ENCODE assay signal across 22 mouse cellular contexts in genomic region chr13:81241181-81241580, GRCm38 (mm10).
A peak's percentile ranks its signal among the peaks of the same experiment; 100 is the strongest.
DNase-seq lines count a peak whose midpoint lies in the region; ATAC-seq and TF ChIP-seq lines count a peak whose summit lies in the region.
"Had no signal": no experiment of that assay in that cellular context is flagged by ENCODE, and none has a peak within 500 bp of the region (broad histone marks: within the 10 kb centered on the region; RNA-seq: fewer than 3 reads in every experiment).

No protein-coding gene starts in this region.

- WGBS in intestine, embryonic 16.5 days: 91% methylated on average over 2 of the region's 2 CpGs

- TF ChIP-seq CTCF in CH12.LX (conservative IDR thresholded peaks at IDR 0.05 in 1 of 2, IDR thresholded peaks at IDR 0.05 in 1 of 2; ENCODE audit: low read depth in 2 of 2, low read length in 2 of 2): no peak

- peaks cover 6 to 30% of the 10 kb centered on the region in 2 experiments for H3K4me1 ChIP-seq in CH12.LX (ENCODE audit: control insufficient read depth in 1 of 2, insufficient read depth in 2 of 2)
- no peaks in the 10 kb centered on the region for H3K4me1 ChIP-seq in intestine, embryonic 16.5 days (ENCODE audit: control insufficient read depth, insufficient read depth, low read length)
- H3K4me1 ChIP-seq: embryonic facial prominence, embryonic 10.5 days; embryonic facial prominence, embryonic 12.5 days had no signal

- H3K79me2 ChIP-seq in CH12.LX (replicated peaks; ENCODE audit: control insufficient read depth, extremely low read depth, insufficient read depth, poor library complexity, severe bottlenecking): no peaks in the 10 kb centered on the region

- no peak overlapping the region for H3K27ac ChIP-seq in CH12.LX (ENCODE audit: insufficient read depth, low read depth)
- no peak overlapping the region for H3K27ac ChIP-seq in intestine, embryonic 16.5 days (ENCODE audit: low read length)
- H3K27ac ChIP-seq: embryonic facial prominence, embryonic 10.5 days; embryonic facial prominence, embryonic 12.5 days had no signal

- no peaks in the 10 kb centered on the region for H3K27me3 ChIP-seq in CH12.LX (replicated peaks)
- H3K27me3 ChIP-seq in intestine, embryonic 16.5 days (replicated peaks; ENCODE audit: control insufficient read depth, insufficient read depth, low read length): no peaks in the 10 kb centered on the region
- H3K27me3 ChIP-seq: embryonic facial prominence, embryonic 12.5 days; Patski had no signal

- 0 out of 2 replicates have a peak, but pooled peaks have one; percentile 10 for TF ChIP-seq EP300 in CH12.LX (IDR thresholded peaks at IDR 0.05; ENCODE audit: low read length)

- H3K9ac ChIP-seq in CH12.LX (ENCODE audit: insufficient read depth, low read depth): no peak overlapping the region
- H3K9ac ChIP-seq in intestine, embryonic 16.5 days (ENCODE audit: low read depth, low read length): no peak overlapping the region
- H3K9ac ChIP-seq: embryonic facial prominence, embryonic 12.5 days had no signal

- in situ Hi-C loops in CH12.LX (cut with MboI; ENCODE audit: low pct_ligation_motif_present, low pct_unique_long_range_greater_than_20kb, low sequenced_read_pairs): no loop called here

- no peak for TF ChIP-seq RAD21 in CH12.LX (IDR thresholded peaks at IDR 0.05; ENCODE audit: low read depth, low read length)

- no peak overlapping the region for H3K4me2 ChIP-seq in CH12.LX (ENCODE audit: insufficient read depth, low read depth, poor library complexity, severe bottlenecking)
- no peak overlapping the region for H3K4me2 ChIP-seq in intestine, embryonic 16.5 days (ENCODE audit: low read depth, low read length)
- H3K4me2 ChIP-seq: embryonic facial prominence, embryonic 12.5 days had no signal

- H3K36me3 ChIP-seq in CH12.LX (replicated peaks in 1 of 2; ENCODE audit: control insufficient read depth in 1 of 2, insufficient read depth in 1 of 2, low read length in 1 of 2): no peaks in the 10 kb centered on the region
- no peaks in the 10 kb centered on the region for H3K36me3 ChIP-seq in intestine, embryonic 16.5 days (ENCODE audit: control insufficient read depth, insufficient read depth, low read length)
- H3K36me3 ChIP-seq: embryonic facial prominence, embryonic 10.5 days; embryonic facial prominence, embryonic 12.5 days; G1E had no signal

- ATAC-seq in granulocyte monocyte progenitor cell, adult 5-6 weeks (replicated peaks; ENCODE audit: poor library complexity, severe bottlenecking): peak; percentile 44
- peak; percentile 32 for ATAC-seq in megakaryocyte progenitor cell, adult 5-6 weeks (replicated peaks; ENCODE audit: poor library complexity)
- ATAC-seq in neutrophil, adult 5-6 weeks (ENCODE audit: extremely low read depth, insufficient number of reproducible peaks, low FRiP score, poor library complexity, severe bottlenecking): peak; percentile 27; the same call in 1 of the 2 replicates
- ATAC-seq in intestine, embryonic 16.5 days: no peak
- ATAC-seq: activated CD4-positive, CD25-positive, alpha-beta regulatory T cell, adult 4 months; forebrain, embryonic 14.5 days; forebrain, embryonic 16.5 days; Patski had no signal

- no peak overlapping the region for H3K4me3 ChIP-seq in CH12.LX (replicated peaks in 1 of 3; ENCODE audit: low read depth in 2 of 3, low read length in 2 of 3, poor library complexity in 1 of 3)
- no peak overlapping the region for H3K4me3 ChIP-seq in intestine, embryonic 16.5 days (ENCODE audit: low read length)
- H3K4me3 ChIP-seq: embryonic facial prominence, embryonic 10.5 days; embryonic facial prominence, embryonic 12.5 days had no signal

- DNase-seq in CH12.LX (ENCODE audit: extremely low read depth): peak; percentile 18
- DNase-seq in layer of hippocampus, postnatal 14 days (ENCODE audit: low spot score in 2 of 2): no peak
- DNase-seq in thymus, postnatal 0 days (ENCODE audit: low spot score): no peak
- DNase-seq: adrenal gland, adult 8-10 months; adrenal gland, postnatal 14 days; adrenal gland, postnatal 36 days; cerebellum, adult 11-12 months; cerebellum, adult 2 months; cerebellum, adult 9-10 months; cerebellum, postnatal 10 days; cerebellum, postnatal 25 days had no signal

- TF ChIP-seq POLR2A in CH12.LX (IDR thresholded peaks at IDR 0.05; ENCODE audit: low read depth, low read length): no peak

- dilution Hi-C loops in CH12.LX (cut with MboI; ENCODE audit: extremely low pct_ligation_motif_present, extremely low pct_unique_long_range_greater_than_20kb, low sequenced_read_pairs): no loop called here

- H3K9me3 ChIP-seq in CH12.LX (replicated peaks; ENCODE audit: low read length): no peaks in the 10 kb centered on the region
- H3K9me3 ChIP-seq in intestine, embryonic 16.5 days (ENCODE audit: control insufficient read depth, low read length): no peaks in the 10 kb centered on the region
- H3K9me3 ChIP-seq: embryonic facial prominence, embryonic 10.5 days; embryonic facial prominence, embryonic 12.5 days; G1E had no signal

TF ChIP-seq in CH12.LX, 34 proteins besides CTCF, POLR2A, EP300 and RAD21:
- TF ChIP-seq JUND (conservative IDR thresholded peaks at IDR 0.05; ENCODE audit: low read depth, low read length) (no peak), SIN3A (IDR thresholded peaks at IDR 0.05; ENCODE audit: low read length) (no peak), NELFE (IDR thresholded peaks at IDR 0.05; ENCODE audit: low read depth, low read length) (no peak), RCOR1 (conservative IDR thresholded peaks at IDR 0.05; ENCODE audit: low read depth, low read length) (no peak), USF2 (conservative IDR thresholded peaks at IDR 0.05; ENCODE audit: low read depth, low read length) (no peak)
